Mouse (Mus musculus) forebrain, embryonic 11.5 days (tissue): ENCODE results near the gene Pglyrp2. TPM values are rescaled to one million over a fixed set of nuclear protein-coding genes. Genes with fewer than 3 reads are reported as not detected.
A peak's percentile ranks its signal among the peaks of the same experiment; 100 is the strongest.

Experiments
- ATAC-seq: fragments of 200-750 bp; cut with Nextera tagmentation; replicated peaks from 2 replicates; pipeline ENCODE4 v1.8.0; 2017; ENCODE audit warnings: moderate TSS enrichment; ENCODE audit not compliant: low FRiP score
- DNase-seq: peaks from one replicate; pipeline ENCODE4 v3.0.0-alpha.2; 2017; ENCODE audit warnings: low spot score
- H3K27ac ChIP-seq: fragments of 300-500 bp; sonication (generic); 2 replicates; pipeline ENCODE4 v1.5.1; 2014; ENCODE audit warnings: low read depth, low read length
- H3K27me3 ChIP-seq: fragments of 300-500 bp; sonication (generic); 2 replicates; pipeline ENCODE4 v1.6.1; 2014; ENCODE audit warnings: mild to moderate bottlenecking, low read length, mixed read lengths; ENCODE audit not compliant: control insufficient read depth, insufficient read depth
- H3K36me3 ChIP-seq: fragments of 300-500 bp; sonication (generic); 2 replicates; pipeline ENCODE4 v1.6.1; 2014; ENCODE audit warnings: mild to moderate bottlenecking, low read length, moderate library complexity, mixed read lengths; ENCODE audit not compliant: control insufficient read depth, insufficient read depth
- H3K4me1 ChIP-seq: fragments of 300-500 bp; sonication (generic); replicated peaks from 2 replicates; pipeline ENCODE4 v1.6.1; 2014; ENCODE audit warnings: low read length, mixed read lengths; ENCODE audit not compliant: control insufficient read depth, insufficient read depth
- H3K4me2 ChIP-seq: fragments of 300-500 bp; sonication (generic); 2 replicates; pipeline ENCODE4 v1.6.1; 2014; ENCODE audit warnings: low read depth, mild to moderate bottlenecking, low read length, moderate library complexity, mixed read lengths; ENCODE audit not compliant: severe bottlenecking
- H3K4me3 ChIP-seq: fragments of 300-500 bp; sonication (generic); 2 replicates; pipeline ENCODE4 v1.5.1; 2014; ENCODE audit warnings: low read depth, low read length
- H3K9ac ChIP-seq: fragments of 300-500 bp; sonication (generic); 2 replicates; pipeline ENCODE4 v1.6.1; 2014; ENCODE audit warnings: low read length
- H3K9me3 ChIP-seq: fragments of 300-500 bp; sonication (generic); 2 replicates; pipeline ENCODE4 v1.6.1; 2016; ENCODE audit warnings: low read length, mixed read lengths; ENCODE audit not compliant: control insufficient read depth
- WGBS: fragments of 180-500 bp; shearing (Covaris S2); extraction: QIAGEN DNeasy Blood & Tissue Kit; methylation state at CpG from one replicate; pipeline ENCODE4 v1.1.7; 2014; 5-methylcytosine and 5-hydroxymethylcytosine counted together
- polyA plus RNA-seq: library from polyadenylated mRNA; unstranded; fragments of >200 nt; fragmentation: Nextera tagmentation; extraction: Ambion mirVana; gene quantifications from 2 replicates; pipeline ENCODE4 v1.2.1, GENCODE M21; 2014

Pglyrp2 gene
- polyA plus RNA-seq, 1 experiment from 2014 or later: 0.11 TPM

GRCm38 (mm10) chr17:32419989-32420388, 4.0 kb downstream of the Pglyrp2 start:
- ATAC-seq: no peak
- DNase-seq: no peak
- no peak overlapping the region for H3K4me3 ChIP-seq

DNA sequence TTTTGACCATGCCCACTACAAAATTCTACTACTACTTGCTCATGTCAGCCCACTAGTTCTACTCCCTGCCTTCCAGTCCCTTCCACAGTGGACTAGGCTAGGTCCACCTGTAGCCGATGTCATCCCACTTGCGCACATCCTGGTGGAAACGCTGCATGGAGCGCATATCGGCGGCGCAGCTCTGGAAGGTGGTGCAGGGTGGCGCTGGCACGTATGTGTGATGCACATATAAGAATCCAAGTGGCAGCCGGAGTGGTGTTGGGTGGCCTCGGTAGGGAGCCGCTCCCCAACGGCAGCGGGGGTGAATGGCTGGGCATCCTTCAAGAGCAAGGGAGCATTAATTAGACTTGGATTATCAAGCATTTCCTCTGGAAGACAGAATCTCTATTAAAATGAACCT, 7.2 kb downstream of the Pglyrp2 start:
- ATAC-seq: no peak
- Histone ChIP-seq H3K9me3 (no peaks in the 10 kb centered on the region), H3K4me3 (no peak overlapping the region), H3K4me2 (no peak overlapping the region), H3K9ac (no peak overlapping the region), H3K36me3 (no peaks in the 10 kb centered on the region), H3K27ac (no peak overlapping the region), H3K4me1 (no peaks in the 10 kb centered on the region), H3K27me3 (peaks cover 4% of the 10 kb centered on the region; the same call in 1 of the 2 replicates)
- DNase-seq: no peak
- 92% methylated on average over 14 of the region's 14 CpGs for WGBS

More at GRCm38 (mm10) chr17:32419989-32420388, 4.0 kb downstream of the Pglyrp2 start:
- no peak overlapping the region for H3K4me2 ChIP-seq
- H3K9me3 ChIP-seq: no peaks in the 10 kb centered on the region
- no peaks in the 10 kb centered on the region for H3K36me3 ChIP-seq
- H3K27me3 ChIP-seq: peaks cover 4% of the 10 kb centered on the region; the same call in 1 of the 2 replicates
- H3K27ac ChIP-seq: no peak overlapping the region
- no peak overlapping the region for H3K9ac ChIP-seq
- H3K4me1 ChIP-seq: no peaks in the 10 kb centered on the region
- 75% methylated on average over 2 of the region's 2 CpGs for WGBS

DNA sequence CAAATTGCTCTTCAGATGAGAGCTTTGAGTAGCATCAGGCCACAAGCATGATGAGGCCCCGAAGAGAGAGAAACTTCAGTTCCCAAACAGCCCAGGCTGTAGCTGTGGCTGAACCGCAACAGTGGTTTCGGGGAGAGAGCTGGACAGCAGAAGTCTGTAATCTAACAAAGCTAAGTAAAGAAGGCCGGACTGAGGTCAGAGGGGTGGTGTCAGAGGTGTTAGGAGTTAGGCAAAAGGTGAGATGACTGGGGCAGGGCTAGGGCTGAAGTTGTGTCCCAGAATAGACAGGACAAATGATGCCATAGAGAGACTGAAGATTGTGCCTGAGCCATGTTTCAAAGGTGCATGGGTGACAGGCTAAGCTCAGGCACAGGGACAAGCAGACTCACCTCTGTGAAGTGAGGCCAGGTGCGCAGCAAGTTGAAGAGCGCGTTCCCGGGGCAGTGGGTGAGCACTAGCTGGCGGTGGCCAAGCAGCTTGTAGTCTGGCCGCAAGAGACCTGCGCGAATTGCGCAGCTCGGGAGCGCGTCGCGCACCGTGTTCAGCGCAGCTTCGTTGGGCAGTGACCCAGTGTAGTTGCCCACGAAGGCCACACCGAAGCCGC, 8.4 kb downstream of the Pglyrp2 start:
- DNase-seq (no peak), ATAC-seq (no peak)
- Histone ChIP-seq H3K36me3 (no peaks in the 10 kb centered on the region), H3K9ac (no peak overlapping the region), H3K27me3 (peaks cover 4% of the 10 kb centered on the region; the same call in 1 of the 2 replicates), H3K4me2 (no peak overlapping the region), H3K27ac (no peak overlapping the region), H3K4me1 (no peaks in the 10 kb centered on the region), H3K4me3 (no peak overlapping the region), H3K9me3 (no peaks in the 10 kb centered on the region)
- WGBS: 54% methylated on average over 24 of the region's 24 CpGs

DNA sequence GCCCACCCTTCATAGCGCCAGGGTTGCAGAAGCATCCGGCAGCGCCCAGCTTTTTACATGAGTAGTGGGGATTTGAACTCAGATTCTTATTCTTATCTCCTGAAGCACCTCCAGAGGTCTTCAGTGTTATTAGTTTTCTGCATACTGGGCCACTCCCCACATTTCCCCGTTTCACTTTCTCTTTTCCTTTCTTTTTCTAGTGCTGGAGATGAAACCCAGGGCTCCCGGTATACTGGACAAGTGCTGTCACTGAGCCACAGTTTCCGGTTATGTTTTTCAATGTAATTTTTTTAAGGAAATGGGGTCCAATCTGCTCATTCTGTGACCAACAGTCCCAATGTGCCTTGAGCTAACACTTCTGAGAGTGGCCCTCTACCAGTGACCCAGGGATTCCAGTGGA, 12.1 kb downstream of the Pglyrp2 start:
- ATAC-seq: no peak

DNA sequence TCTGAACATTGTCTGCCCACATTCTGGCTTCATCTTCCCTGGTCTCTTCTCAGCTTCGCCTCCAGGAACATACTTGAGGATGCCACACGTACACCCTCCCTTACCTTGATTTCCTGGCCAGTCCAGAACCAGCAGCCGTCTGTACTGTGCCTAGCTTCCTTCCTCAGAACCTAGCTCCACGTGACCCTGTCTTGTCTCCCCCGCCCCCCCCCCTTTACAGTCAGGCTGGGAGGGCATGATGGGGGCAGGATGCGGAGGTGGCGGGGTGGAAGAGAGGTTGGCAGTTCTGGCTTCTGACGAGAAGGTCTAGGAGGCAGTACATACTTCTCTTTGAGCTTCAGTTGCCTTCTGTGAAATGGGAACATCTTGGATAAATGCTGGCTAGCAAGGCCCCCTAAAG, 20.6 kb downstream of the Pglyrp2 start, which contains the start of gene Rasal3:
TSS of gene Rasal3 (minus strand) at position 167 of the 400 bp plus-strand sequence.
- H3K27ac ChIP-seq: no peak within 1 kb of the TSS
- H3K27me3 ChIP-seq: peaks cover 5% of the 10 kb centered on the region; the same call in 1 of the 2 replicates
- no peak within 1 kb of the TSS for H3K4me3 ChIP-seq
- no peak within 1 kb of the TSS for H3K9ac ChIP-seq
- H3K4me2 ChIP-seq: no peak within 1 kb of the TSS
- no peaks in the 10 kb centered on the region for H3K9me3 ChIP-seq
- no peaks in the 10 kb centered on the region for H3K4me1 ChIP-seq
- ATAC-seq (no peak), DNase-seq (no peak)
- WGBS: 80% methylated on average over 8 of the region's 8 CpGs
- no peaks in the 10 kb centered on the region for H3K36me3 ChIP-seq

More for the DNA sequence above, 12.1 kb downstream of the Pglyrp2 start:
- H3K4me3 ChIP-seq: no peak overlapping the region
- no peaks in the 10 kb centered on the region for H3K9me3 ChIP-seq
- H3K36me3 ChIP-seq: no peaks in the 10 kb centered on the region
- DNase-seq: no peak
- peaks cover 4% of the 10 kb centered on the region; the same call in 1 of the 2 replicates for H3K27me3 ChIP-seq
- H3K4me2 ChIP-seq: no peak overlapping the region
- no peak overlapping the region for H3K9ac ChIP-seq
- H3K4me1 ChIP-seq: no peaks in the 10 kb centered on the region
- WGBS: 90% methylated on average over 6 of the region's 6 CpGs
- no peak overlapping the region for H3K27ac ChIP-seq

DNA sequence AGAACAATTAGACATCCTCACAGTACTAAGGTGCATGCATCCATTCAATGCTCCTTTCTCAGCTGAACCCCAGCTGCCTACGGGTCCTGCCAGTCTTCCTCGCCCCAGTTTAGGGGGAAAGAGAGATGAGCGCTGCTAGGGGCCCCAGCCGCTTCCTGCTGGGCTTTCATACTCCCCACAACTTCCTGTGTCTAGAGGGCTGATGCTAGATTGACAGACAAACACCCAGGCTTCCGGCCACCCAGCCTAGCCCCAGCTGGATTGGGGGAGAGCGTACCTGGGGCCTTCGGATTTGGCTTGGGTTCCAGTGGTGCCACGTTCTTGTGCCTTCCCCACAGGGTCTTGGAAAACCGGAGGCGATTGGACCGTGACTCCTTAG, 21.2 kb downstream of the Pglyrp2 start:
- H3K4me2 ChIP-seq: no peak overlapping the region
- H3K4me3 ChIP-seq: no peak overlapping the region
- DNase-seq (no peak), ATAC-seq (no peak)
- H3K27me3 ChIP-seq: peaks cover 10% of the 10 kb centered on the region
- H3K36me3 ChIP-seq: no peaks in the 10 kb centered on the region
- H3K9me3 ChIP-seq: no peaks in the 10 kb centered on the region
- no peak overlapping the region for H3K9ac ChIP-seq
- no peak overlapping the region for H3K27ac ChIP-seq
- no peaks in the 10 kb centered on the region for H3K4me1 ChIP-seq
- 80% methylated on average over 11 of the region's 11 CpGs for WGBS

GRCm38 (mm10) chr17:32402011-32402778, 21.8 kb downstream of the Pglyrp2 start:
- no peaks in the 10 kb centered on the region for H3K36me3 ChIP-seq
- H3K4me3 ChIP-seq: no peak overlapping the region
- H3K4me1 ChIP-seq: no peaks in the 10 kb centered on the region
- H3K4me2 ChIP-seq: no peak overlapping the region
- no peak overlapping the region for H3K27ac ChIP-seq
- no peak for DNase-seq
- WGBS: 91% methylated on average over 9 of the region's 9 CpGs
- H3K9ac ChIP-seq: no peak overlapping the region
- peaks cover 16% of the 10 kb centered on the region for H3K27me3 ChIP-seq
- no peaks in the 10 kb centered on the region for H3K9me3 ChIP-seq
- no peak for ATAC-seq

DNA sequence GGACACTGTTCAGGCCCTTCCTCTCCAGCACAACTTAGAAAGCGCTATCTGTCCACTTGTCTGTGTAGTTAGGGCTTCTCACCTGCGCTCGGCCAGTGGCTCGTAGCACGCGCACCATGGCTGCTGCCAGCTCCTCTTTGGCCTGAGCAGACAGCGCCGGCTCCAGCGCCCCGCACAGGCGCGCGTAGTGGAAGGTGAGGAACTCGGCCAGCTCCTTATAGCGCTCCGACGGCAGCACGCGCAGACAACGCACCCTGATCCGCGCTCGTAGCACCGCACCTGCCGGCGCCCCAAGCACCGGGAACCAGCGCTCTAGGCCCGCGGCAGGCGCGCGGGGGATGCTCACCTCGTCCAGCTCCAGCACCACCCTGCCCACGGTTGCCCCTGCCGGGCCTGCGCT, 27.7 kb downstream of the Pglyrp2 start:
- no peak overlapping the region for H3K9ac ChIP-seq
- DNase-seq (peak; percentile 51), ATAC-seq (no peak)
- H3K4me2 ChIP-seq: 0 out of 2 replicates have a peak overlapping the region, but pooled peaks have one; percentile 24
- WGBS: 3% methylated on average over 37 of the region's 37 CpGs
- peaks cover 4% of the 10 kb centered on the region; the same call in 1 of the 2 replicates for H3K4me1 ChIP-seq
- no peaks in the 10 kb centered on the region for H3K9me3 ChIP-seq
- H3K27ac ChIP-seq: no peak overlapping the region
- H3K27me3 ChIP-seq: peaks cover 68% of the 10 kb centered on the region
- peak overlapping the region; percentile 14; the same call in 1 of the 2 replicates for H3K4me3 ChIP-seq
- no peaks in the 10 kb centered on the region for H3K36me3 ChIP-seq
